Mouse (Mus musculus): Measurements from ENCODE around the gene Rrbp1. TPM values are rescaled to one million over a fixed set of nuclear protein-coding genes. Genes with fewer than 3 reads are reported as not detected.

Rrbp1 gene
- polyA plus RNA-seq, 1 experiment from 2014 or later, result 49.7 TPM

DNA sequence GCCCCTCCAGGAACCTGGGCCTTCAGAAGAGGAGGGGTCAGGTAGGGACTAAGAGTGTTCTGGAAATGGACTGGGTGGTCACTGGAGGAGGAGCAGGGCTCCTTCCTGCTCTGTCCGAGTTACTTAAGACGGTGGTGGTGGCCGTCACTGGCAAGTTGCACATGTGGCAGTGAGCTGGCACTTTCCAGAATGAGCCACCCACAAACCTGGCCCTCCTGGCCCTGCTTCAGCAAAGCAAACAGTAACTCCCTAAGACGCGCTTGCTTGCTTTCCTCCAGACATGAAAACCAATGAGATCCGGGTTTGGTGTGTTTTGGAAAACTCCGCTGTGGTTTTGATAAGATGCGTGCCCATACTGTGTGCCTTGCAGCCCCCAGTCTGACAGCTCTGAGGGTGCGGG, 14.3 kb upstream of the Rrbp1 start:
- 72% methylated on average over 9 of the region's 9 CpGs for WGBS (ENCODE audit: insufficient replicate concordance)
- no peak for ATAC-seq (ENCODE audit: low read depth)
- H3K9ac ChIP-seq, result no peak overlapping the region

DNA sequence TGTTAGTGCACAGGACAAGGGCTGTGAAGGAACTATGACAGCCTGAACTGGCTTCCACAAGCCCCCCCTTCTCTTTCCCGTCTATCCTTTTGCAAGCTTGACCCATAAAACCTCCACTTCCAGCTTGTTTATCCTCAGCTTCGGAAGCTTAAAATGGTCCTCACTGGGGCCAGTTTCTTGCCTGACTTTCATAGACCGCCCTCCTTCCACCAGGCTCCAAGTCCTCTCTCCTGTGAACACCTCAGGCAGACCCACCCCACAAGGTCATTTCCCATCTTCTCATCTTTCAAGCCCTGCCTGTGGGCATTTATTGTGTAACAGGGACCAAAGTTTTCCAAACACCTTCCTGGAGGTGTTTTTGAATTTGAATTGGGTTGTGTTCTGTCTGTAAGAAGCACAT, 11.4 kb upstream of the Rrbp1 start:
- Histone ChIP-seq H3K9ac (no peak overlapping the region), H3K36me3 (no peaks in the 10 kb centered on the region), H3K4me3 (replicated peaks) (no peak overlapping the region), H3K4me2 (no peak overlapping the region), H3K9me3 (replicated peaks) (no peaks in the 10 kb centered on the region), H3K4me1 (replicated peaks) (peaks cover 14% of the 10 kb centered on the region), H3K27me3 (no peaks in the 10 kb centered on the region), H3K27ac (no peak overlapping the region)
- DNase-seq (no peak), ATAC-seq (ENCODE audit: low read depth) (no peak)
- WGBS (ENCODE audit: insufficient replicate concordance), result 66% methylated on average over 3 of the region's 3 CpGs

More for the DNA sequence above, 14.3 kb upstream of the Rrbp1 start:
- DNase-seq, result no peak
- H3K27ac ChIP-seq, result no peak overlapping the region
- H3K4me2 ChIP-seq, result no peak overlapping the region
- no peaks in the 10 kb centered on the region; the same call in none of the 2 replicates for H3K4me1 ChIP-seq (replicated peaks)
- H3K4me3 ChIP-seq (replicated peaks), result no peak overlapping the region
- no peaks in the 10 kb centered on the region for H3K27me3 ChIP-seq
- no peaks in the 10 kb centered on the region for H3K36me3 ChIP-seq
- H3K9me3 ChIP-seq (replicated peaks), result no peaks in the 10 kb centered on the region

- H3K9ac ChIP-seq, result no peak overlapping the region
- DNase-seq (no peak), ATAC-seq (ENCODE audit: low read depth) (no peak)
- H3K4me3 ChIP-seq (replicated peaks), result no peak overlapping the region
- no peaks in the 10 kb centered on the region for H3K9me3 ChIP-seq (replicated peaks)
- no peaks in the 10 kb centered on the region for H3K27me3 ChIP-seq
- no peak overlapping the region for H3K27ac ChIP-seq
- H3K36me3 ChIP-seq, result no peaks in the 10 kb centered on the region
- 57% methylated on average over 2 of the region's 2 CpGs for WGBS (ENCODE audit: insufficient replicate concordance)
- peaks cover 14% of the 10 kb centered on the region for H3K4me1 ChIP-seq (replicated peaks)
- H3K4me2 ChIP-seq, result no peak overlapping the region
Observed at GRCm38 (mm10) chr2:144019971-144020370, 8.9 kb upstream of the Rrbp1 start.

DNA sequence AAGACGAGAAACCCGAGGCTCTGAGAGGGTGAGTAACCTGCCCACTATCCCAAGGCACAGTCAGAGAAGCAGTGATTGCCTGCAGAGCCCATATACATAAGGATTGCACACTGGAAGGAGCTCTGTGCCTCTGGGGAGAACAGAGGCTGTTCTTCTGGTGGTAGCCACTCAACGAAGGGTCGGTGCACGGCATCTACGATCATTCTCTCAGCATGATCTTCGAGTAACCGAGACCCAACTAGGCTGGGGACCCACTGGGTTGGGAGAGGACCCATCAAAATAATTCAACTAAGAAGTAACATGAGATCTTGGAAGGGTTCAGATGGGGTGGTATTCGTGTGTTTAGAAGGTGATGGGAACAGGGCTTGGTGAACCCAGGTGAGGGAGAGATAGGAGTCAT, 4.8 kb upstream of the Rrbp1 start:
- Histone ChIP-seq H3K27ac (no peak overlapping the region), H3K9me3 (replicated peaks) (no peaks in the 10 kb centered on the region), H3K4me3 (replicated peaks) (no peak overlapping the region), H3K36me3 (no peaks in the 10 kb centered on the region), H3K4me2 (no peak overlapping the region), H3K27me3 (no peaks in the 10 kb centered on the region), H3K9ac (no peak overlapping the region), H3K4me1 (replicated peaks) (peaks cover 28% of the 10 kb centered on the region)
- no peak for ATAC-seq (ENCODE audit: low read depth)
- 72% methylated on average over 9 of the region's 9 CpGs for WGBS (ENCODE audit: insufficient replicate concordance)
- DNase-seq, result no peak

DNA sequence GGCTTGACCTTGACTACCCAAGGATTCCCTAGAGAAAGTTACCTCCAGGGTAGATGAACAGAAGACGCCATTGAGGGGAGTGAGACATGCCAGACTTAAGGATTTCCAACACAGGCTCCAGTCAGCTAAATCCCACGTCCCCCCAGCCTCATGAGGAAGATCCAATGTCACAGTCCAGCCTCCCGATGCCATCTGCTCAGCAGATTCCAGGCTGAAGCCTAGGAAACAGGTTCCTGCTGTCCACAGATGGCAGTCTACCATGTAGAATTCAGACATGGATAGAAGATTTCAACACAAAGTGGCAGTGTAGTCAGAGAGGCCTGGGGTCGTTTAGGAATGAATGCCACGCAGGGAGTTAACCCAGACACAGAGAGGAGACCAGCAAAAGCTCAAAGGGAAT, 3.4 kb upstream of the Rrbp1 start:
- 57% methylated on average over 5 of the region's 5 CpGs for WGBS (ENCODE audit: insufficient replicate concordance)
- no peak for ATAC-seq (ENCODE audit: low read depth)
- Histone ChIP-seq H3K9ac (no peak overlapping the region), H3K4me2 (0 out of 2 replicates have a peak overlapping the region, but pooled peaks have one; percentile 21), H3K4me3 (replicated peaks) (no peak overlapping the region), H3K4me1 (replicated peaks) (peaks cover 38% of the 10 kb centered on the region), H3K36me3 (no peaks in the 10 kb centered on the region), H3K27me3 (no peaks in the 10 kb centered on the region), H3K27ac (no peak overlapping the region), H3K9me3 (replicated peaks) (no peaks in the 10 kb centered on the region)
- no peak for DNase-seq

DNA sequence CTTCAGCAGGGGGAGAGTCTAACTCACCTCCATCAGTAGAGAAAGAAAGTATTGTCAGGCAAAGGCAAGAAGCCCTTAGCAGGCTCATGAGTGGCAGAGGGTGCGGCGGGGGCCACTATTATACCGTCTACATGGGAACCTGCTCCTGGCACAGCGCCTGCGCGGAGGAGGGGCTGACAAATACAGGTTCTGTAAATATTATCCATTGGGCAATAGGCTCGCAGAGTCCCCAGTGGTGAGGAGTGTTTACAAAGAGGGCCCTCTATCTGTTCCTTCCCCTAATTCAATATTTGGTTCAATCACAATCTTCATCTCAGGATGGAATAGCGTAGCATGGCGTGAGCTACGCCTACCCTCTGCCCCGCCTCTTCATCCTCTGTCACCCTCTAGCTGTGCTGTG, 3.0 kb upstream of the Rrbp1 start:
- Histone ChIP-seq H3K27ac (no peak overlapping the region), H3K36me3 (no peaks in the 10 kb centered on the region; the same call in 1 of the 2 replicates), H3K27me3 (no peaks in the 10 kb centered on the region), H3K4me3 (replicated peaks) (no peak overlapping the region), H3K9me3 (replicated peaks) (no peaks in the 10 kb centered on the region), H3K4me2 (0 out of 2 replicates have a peak overlapping the region, but pooled peaks have one; percentile 21), H3K4me1 (replicated peaks) (peaks cover 40% of the 10 kb centered on the region), H3K9ac (no peak overlapping the region)
- 72% methylated on average over 11 of the region's 11 CpGs for WGBS (ENCODE audit: insufficient replicate concordance)
- ATAC-seq (ENCODE audit: low read depth) (no peak), DNase-seq (no peak)

- ATAC-seq (ENCODE audit: low read depth) (peak; percentile 27), DNase-seq (peak; percentile 81)
- Histone ChIP-seq H3K4me1 (replicated peaks) (peaks cover 64% of the 10 kb centered on the region), H3K36me3 (peaks cover 6% of the 10 kb centered on the region; the same call in 1 of the 2 replicates), H3K4me2 (peak overlapping the region; percentile 98), H3K4me3 (replicated peaks) (peak overlapping the region; percentile 97), H3K27ac (peak overlapping the region; percentile 93), H3K9me3 (replicated peaks) (no peaks in the 10 kb centered on the region), H3K9ac (peak overlapping the region; percentile 92), H3K27me3 (no peaks in the 10 kb centered on the region)
- WGBS (ENCODE audit: insufficient replicate concordance), result 1% methylated on average over 93 of the region's 107 CpGs
Observed at GRCm38 (mm10) chr2:144010282-144011044, 600 bp downstream of the Rrbp1 start.

GRCm38 (mm10) chr2:144009551-144010281, 1.3 kb downstream of the Rrbp1 start:
- peaks cover 71% of the 10 kb centered on the region for H3K4me1 ChIP-seq (replicated peaks)
- H3K27ac ChIP-seq, result peak overlapping the region; percentile 93
- H3K9me3 ChIP-seq (replicated peaks), result no peaks in the 10 kb centered on the region
- ATAC-seq (ENCODE audit: low read depth) (peak; percentile 6), DNase-seq (no peak)
- H3K4me2 ChIP-seq, result peak overlapping the region; percentile 98
- peak overlapping the region; percentile 97 for H3K4me3 ChIP-seq (replicated peaks)
- H3K36me3 ChIP-seq, result peaks cover 6% of the 10 kb centered on the region; the same call in 1 of the 2 replicates
- H3K9ac ChIP-seq, result peak overlapping the region; percentile 92
- no peaks in the 10 kb centered on the region for H3K27me3 ChIP-seq
- WGBS (ENCODE audit: insufficient replicate concordance), result under 1% methylated on average over 30 of the region's 30 CpGs

- Histone ChIP-seq H3K9me3 (replicated peaks) (no peaks in the 10 kb centered on the region), H3K36me3 (peaks cover 6% of the 10 kb centered on the region; the same call in 1 of the 2 replicates), H3K4me2 (peak overlapping the region; percentile 98), H3K27me3 (no peaks in the 10 kb centered on the region), H3K27ac (peak overlapping the region; percentile 51), H3K4me1 (replicated peaks) (peaks cover 72% of the 10 kb centered on the region), H3K4me3 (replicated peaks) (peak overlapping the region; percentile 97), H3K9ac (peak overlapping the region; percentile 92)
- ATAC-seq (ENCODE audit: low read depth) (no peak), DNase-seq (no peak)
- WGBS (ENCODE audit: insufficient replicate concordance), result 54% methylated on average over 1 of the region's 1 CpGs
Observed at GRCm38 (mm10) chr2:144009081-144009480, 2.0 kb downstream of the Rrbp1 start.

GRCm38 (mm10) chr2:144007211-144007610, 3.9 kb downstream of the Rrbp1 start:
- H3K27ac ChIP-seq, result no peak overlapping the region
- no peak overlapping the region for H3K9ac ChIP-seq
- ATAC-seq (ENCODE audit: low read depth) (no peak), DNase-seq (no peak)
- H3K4me3 ChIP-seq (replicated peaks), result no peak overlapping the region
- peaks cover 81% of the 10 kb centered on the region for H3K4me1 ChIP-seq (replicated peaks)
- WGBS (ENCODE audit: insufficient replicate concordance), result 74% methylated on average over 4 of the region's 4 CpGs
- no peaks in the 10 kb centered on the region for H3K9me3 ChIP-seq (replicated peaks)
- peaks cover 13% of the 10 kb centered on the region; the same call in 1 of the 2 replicates for H3K36me3 ChIP-seq
- H3K4me2 ChIP-seq, result 0 out of 2 replicates have a peak overlapping the region, but pooled peaks have one; percentile 23
- H3K27me3 ChIP-seq, result no peaks in the 10 kb centered on the region

DNA sequence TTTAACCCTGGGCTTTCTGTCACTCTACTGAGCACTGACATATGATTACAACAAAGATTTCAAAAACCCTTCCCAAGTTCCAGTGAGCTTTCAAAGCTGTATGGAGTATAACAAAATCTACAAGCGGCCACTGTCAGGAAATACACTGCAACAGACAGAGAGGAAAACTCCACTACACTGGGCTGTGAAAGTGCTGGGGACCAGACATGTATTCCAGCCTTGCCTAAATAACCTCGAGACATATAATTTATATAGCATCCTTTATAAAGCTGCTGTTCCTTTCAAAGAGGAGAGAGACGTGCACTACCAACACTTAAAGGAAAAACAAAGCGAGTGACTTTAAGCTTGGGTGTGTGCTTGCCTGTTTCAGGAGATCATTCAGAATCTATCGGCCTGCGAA, 4.4 kb downstream of the Rrbp1 start:
- DNase-seq (no peak), ATAC-seq (ENCODE audit: low read depth) (no peak)
- H3K36me3 ChIP-seq, result peaks cover 13% of the 10 kb centered on the region; the same call in 1 of the 2 replicates
- WGBS (ENCODE audit: insufficient replicate concordance), result 72% methylated on average over 6 of the region's 6 CpGs
- H3K9ac ChIP-seq, result no peak overlapping the region
- H3K4me2 ChIP-seq, result peak overlapping the region; percentile 23
- peaks cover 82% of the 10 kb centered on the region for H3K4me1 ChIP-seq (replicated peaks)
- H3K4me3 ChIP-seq (replicated peaks), result no peak overlapping the region
- no peaks in the 10 kb centered on the region for H3K27me3 ChIP-seq
- no peaks in the 10 kb centered on the region for H3K9me3 ChIP-seq (replicated peaks)
- no peak overlapping the region for H3K27ac ChIP-seq

Measured in liver, embryonic 13.5 days (tissue).